In genomic region chr17:29989653-29990052, GRCm38 (mm10) we compare ENCODE assay signal across 16 mouse cellular contexts.
"Had no signal": no experiment of that assay in that cellular context is flagged by ENCODE, and none has a peak within 500 bp of the region (broad histone marks: within the 10 kb centered on the region; RNA-seq: fewer than 3 reads in every experiment).

No protein-coding gene starts in this region.

- H3K27me3 ChIP-seq: neural tube, embryonic 13.5 days; stomach, embryonic 15.5 days had no signal

- H3K4me3 ChIP-seq: neural tube, embryonic 13.5 days; neural tube, embryonic 15.5 days; stomach, embryonic 15.5 days had no signal

- H3K9me3 ChIP-seq: neural tube, embryonic 13.5 days; neural tube, embryonic 15.5 days; stomach, embryonic 15.5 days had no signal

- DNase-seq: retina, postnatal 1 day; right cerebral cortex, adult 18-20 months; right cerebral cortex, postnatal 14 days; right cerebral cortex, postnatal 25 days; right cerebral cortex, postnatal 4 days; spleen, adult 18-20 months; thymus, adult 18-20 months; thymus, adult 2 months; thymus, postnatal 14 days; thymus, postnatal 25 days; thymus, postnatal 36 days; thymus, postnatal 4 days had no signal

- H3K27ac ChIP-seq: neural tube, embryonic 13.5 days; neural tube, embryonic 15.5 days; stomach, embryonic 15.5 days; stomach, postnatal 0 days had no signal

- H3K36me3 ChIP-seq: neural tube, embryonic 13.5 days; neural tube, embryonic 15.5 days; stomach, embryonic 15.5 days had no signal

- H3K9ac ChIP-seq: neural tube, embryonic 13.5 days; neural tube, embryonic 15.5 days; stomach, embryonic 15.5 days had no signal

- H3K4me1 ChIP-seq: neural tube, embryonic 15.5 days had no signal
